Comparison of ENCODE assay signal across 9 mouse cellular contexts in the genomic region with DNA sequence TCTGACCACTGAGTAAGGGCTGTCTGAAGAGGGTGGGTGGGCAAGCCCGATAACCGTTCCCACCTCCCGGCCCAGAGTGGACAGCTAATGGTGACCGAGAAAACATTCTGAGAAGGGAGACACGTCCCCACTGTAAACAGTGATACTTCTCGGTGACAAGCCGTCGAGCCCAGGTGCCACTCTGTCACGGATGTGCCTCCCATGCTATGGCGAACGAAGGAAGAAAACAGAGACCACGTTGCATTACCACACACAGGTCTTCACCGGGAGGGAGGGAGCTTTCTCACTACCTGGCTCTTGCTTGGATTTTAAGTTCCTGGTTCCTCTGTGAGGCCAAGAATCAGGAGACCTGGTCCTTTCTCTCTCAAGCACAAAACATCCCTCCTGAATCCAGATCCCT. TPM values are rescaled to one million over a fixed set of nuclear protein-coding genes. Genes with fewer than 3 reads are reported as not detected.
DNase-seq lines count a peak whose midpoint lies in the region; ATAC-seq and TF ChIP-seq lines count a peak whose summit lies in the region.
"Had no signal": no experiment of that assay in that cellular context is flagged by ENCODE, and none has a peak within 500 bp of the region (broad histone marks: within the 10 kb centered on the region; RNA-seq: fewer than 3 reads in every experiment).

No protein-coding gene starts in this region.

- H3ac ChIP-seq in myocyte (ENCODE audit: control insufficient read depth, insufficient read length): no peak overlapping the region

- peaks cover 56% of the 10 kb centered on the region for H3K4me1 ChIP-seq in forebrain, embryonic 10.5 days
- H3K4me1 ChIP-seq in forebrain, embryonic 11.5 days (replicated peaks; ENCODE audit: control insufficient read depth, insufficient read depth, low read length): peaks cover 4% of the 10 kb centered on the region; the same call in 1 of the 2 replicates
- H3K4me1 ChIP-seq in kidney, postnatal 0 days (replicated peaks; ENCODE audit: insufficient read depth, low read length): peaks cover 50% of the 10 kb centered on the region
- H3K4me1 ChIP-seq in embryonic facial prominence, embryonic 14.5 days (ENCODE audit: control insufficient read depth, insufficient read depth, low read length): peaks cover 23% of the 10 kb centered on the region

- H3K27me3 ChIP-seq in forebrain, embryonic 10.5 days (ENCODE audit: poor library complexity, severe bottlenecking): peaks cover 38% of the 10 kb centered on the region
- peaks cover 22% of the 10 kb centered on the region for H3K27me3 ChIP-seq in forebrain, embryonic 11.5 days (ENCODE audit: control insufficient read depth, insufficient read depth, low read length)
- no peaks in the 10 kb centered on the region for H3K27me3 ChIP-seq in kidney, postnatal 0 days (ENCODE audit: insufficient read depth, low read length)
- no peaks in the 10 kb centered on the region for H3K27me3 ChIP-seq in embryonic facial prominence, embryonic 14.5 days (replicated peaks; ENCODE audit: control insufficient read depth, insufficient read depth, low read length)
- no peaks in the 10 kb centered on the region for H3K27me3 ChIP-seq in myocyte (ENCODE audit: control insufficient read depth, insufficient read depth, insufficient read length)

- 77% methylated on average over 13 of the region's 13 CpGs for WGBS in forebrain, embryonic 10.5 days
- WGBS in forebrain, embryonic 11.5 days: 76% methylated on average over 13 of the region's 13 CpGs
- 59% methylated on average over 13 of the region's 13 CpGs for WGBS in kidney, postnatal 0 days
- 66% methylated on average over 13 of the region's 13 CpGs for WGBS in embryonic facial prominence, embryonic 14.5 days

- no peak for ATAC-seq in forebrain, embryonic 11.5 days (replicated peaks; ENCODE audit: low FRiP score)
- ATAC-seq in kidney, postnatal 0 days (replicated peaks; ENCODE audit: low FRiP score, low read depth): no peak
- no peak for ATAC-seq in embryonic facial prominence, embryonic 14.5 days (ENCODE audit: low read depth)
- ATAC-seq: midbrain, embryonic 13.5 days had no signal

- TF ChIP-seq CTCF in kidney, postnatal 0 days (IDR thresholded peaks at IDR 0.05; ENCODE audit: low read depth): no peak

- no peak for TF ChIP-seq POLR2A in myocyte (IDR thresholded peaks at IDR 0.05; ENCODE audit: insufficient read length, low read depth)

- no peak overlapping the region for H3K9ac ChIP-seq in forebrain, embryonic 11.5 days (ENCODE audit: low read length)
- peak overlapping the region; percentile 25; the same call in 1 of the 2 replicates for H3K9ac ChIP-seq in kidney, postnatal 0 days (ENCODE audit: low read depth, low read length)
- H3K9ac ChIP-seq in embryonic facial prominence, embryonic 14.5 days (ENCODE audit: low read depth, low read length): no peak overlapping the region
- H3K9ac ChIP-seq: midbrain, embryonic 13.5 days had no signal

- no peak for DNase-seq in forebrain, embryonic 10.5 days (ENCODE audit: extremely low spot score, low spot score)
- no peak for DNase-seq in forebrain, embryonic 11.5 days (ENCODE audit: low spot score)
- DNase-seq in kidney, postnatal 0 days (ENCODE audit: low spot score): no peak
- no peak for DNase-seq in kidney, postnatal 14 days
- no peak for DNase-seq in embryonic facial prominence, embryonic 14.5 days (ENCODE audit: low spot score)
- DNase-seq in right cerebral cortex, postnatal 4 days: no peak
- no peak for DNase-seq in retina, embryonic 14.5 days (ENCODE audit: low spot score)

- peak overlapping the region; percentile 7 for H3K4me3 ChIP-seq in forebrain, embryonic 10.5 days
- no peak overlapping the region for H3K4me3 ChIP-seq in forebrain, embryonic 11.5 days (ENCODE audit: low read depth, low read length)
- no peak overlapping the region for H3K4me3 ChIP-seq in kidney, postnatal 0 days (replicated peaks; ENCODE audit: low read depth, low read length)
- H3K4me3 ChIP-seq in embryonic facial prominence, embryonic 14.5 days (ENCODE audit: low read depth, low read length): no peak overlapping the region
- peak overlapping the region; percentile 86 for H3K4me3 ChIP-seq in myocyte
- H3K4me3 ChIP-seq: midbrain, embryonic 13.5 days had no signal

- H3K9me3 ChIP-seq in forebrain, embryonic 10.5 days: no peaks in the 10 kb centered on the region
- H3K9me3 ChIP-seq in forebrain, embryonic 11.5 days (ENCODE audit: control insufficient read depth, low read length): no peaks in the 10 kb centered on the region
- no peaks in the 10 kb centered on the region for H3K9me3 ChIP-seq in kidney, postnatal 0 days (replicated peaks; ENCODE audit: low read length)
- H3K9me3 ChIP-seq in embryonic facial prominence, embryonic 14.5 days (ENCODE audit: control insufficient read depth, low read length): no peaks in the 10 kb centered on the region
- H3K9me3 ChIP-seq: midbrain, embryonic 13.5 days had no signal

- peaks cover 6% of the 10 kb centered on the region; the same call in 1 of the 2 replicates for H3K36me3 ChIP-seq in forebrain, embryonic 10.5 days (replicated peaks)
- no peaks in the 10 kb centered on the region for H3K36me3 ChIP-seq in forebrain, embryonic 11.5 days (ENCODE audit: control insufficient read depth, insufficient read depth, low read length)
- no peaks in the 10 kb centered on the region for H3K36me3 ChIP-seq in kidney, postnatal 0 days (ENCODE audit: insufficient read depth, low read length)
- no peaks in the 10 kb centered on the region for H3K36me3 ChIP-seq in embryonic facial prominence, embryonic 14.5 days (ENCODE audit: control insufficient read depth, insufficient read depth, low read length)
- peaks cover 6% of the 10 kb centered on the region for H3K36me3 ChIP-seq in myocyte (ENCODE audit: control insufficient read depth, insufficient read depth)
- H3K36me3 ChIP-seq: midbrain, embryonic 13.5 days had no signal

- peak overlapping the region; percentile 74; the same call in 1 of the 2 replicates for H3K27ac ChIP-seq in forebrain, embryonic 10.5 days
- H3K27ac ChIP-seq in forebrain, embryonic 11.5 days (ENCODE audit: low read depth, low read length): no peak overlapping the region
- H3K27ac ChIP-seq in kidney, postnatal 0 days: peak overlapping the region; percentile 94; the same call in 1 of the 2 replicates
- no peak overlapping the region for H3K27ac ChIP-seq in embryonic facial prominence, embryonic 14.5 days (replicated peaks; ENCODE audit: low read depth, low read length)
- H3K27ac ChIP-seq: midbrain, embryonic 13.5 days had no signal

- peaks cover 71% of the 10 kb centered on the region for H3K79me2 ChIP-seq in myocyte (ENCODE audit: control insufficient read depth, insufficient read depth)

- no peak overlapping the region for H3K4me2 ChIP-seq in forebrain, embryonic 11.5 days (ENCODE audit: low read depth, low read length, severe bottlenecking)
- H3K4me2 ChIP-seq in kidney, postnatal 0 days (ENCODE audit: low read length): peak overlapping the region; percentile 88; the same call in 1 of the 2 replicates
- H3K4me2 ChIP-seq in embryonic facial prominence, embryonic 14.5 days (ENCODE audit: low read depth, low read length): peak overlapping the region; percentile 77; the same call in 1 of the 2 replicates
- H3K4me2 ChIP-seq in myocyte (ENCODE audit: low read depth): peak overlapping the region; percentile 97
- H3K4me2 ChIP-seq: midbrain, embryonic 13.5 days had no signal

TF ChIP-seq in myocyte, 11 proteins besides CTCF, POLR2A, EP300 and RAD21:
- no peak for TF ChIP-seq E2F4 (IDR thresholded peaks at IDR 0.05; ENCODE audit: insufficient read depth)
- no peak for TF ChIP-seq MYOG (IDR thresholded peaks at IDR 0.05; ENCODE audit: control insufficient read depth in 1 of 3, insufficient read depth in 1 of 3, insufficient read length in 2 of 3, low read depth in 2 of 3)
- no peak for TF ChIP-seq REST (IDR thresholded peaks at IDR 0.05; ENCODE audit: insufficient read depth, insufficient read length)
- no peak for TF ChIP-seq USF1 (IDR thresholded peaks at IDR 0.05; ENCODE audit: low read depth)

RNA-seq across cellular contexts. Expression of a gene that starts 2.8 kb away (rescaled TPM):
- polyA plus RNA-seq in forebrain, embryonic 10.5 days (2016; fragmentation: Nextera tagmentation; extraction: Ambion mirVana): 6.1 and 8.8 TPM in 2 replicates
- 5.8 and 5.9 TPM in 2 replicates for polyA plus RNA-seq in forebrain, embryonic 11.5 days (2014; fragmentation: Nextera tagmentation; extraction: Ambion mirVana)
- 12.5 and 14.9 TPM in 2 replicates for polyA plus RNA-seq in kidney, postnatal 0 days (2015; fragmentation: Nextera tagmentation; extraction: Ambion mirVana)
- 18.7 and 22.7 TPM in 2 replicates for polyA plus RNA-seq in embryonic facial prominence, embryonic 14.5 days (2014; fragmentation: Nextera tagmentation; extraction: Ambion mirVana)
- polyA plus RNA-seq in myocyte (2012; fragmentation: generic; extraction: Trizol): 156 TPM

RNA-seq across cellular contexts. Expression of a gene that starts 19.5 kb away (rescaled TPM):
- 73.2 and 79.8 TPM in 2 replicates for polyA plus RNA-seq in forebrain, embryonic 10.5 days (2016; fragmentation: Nextera tagmentation; extraction: Ambion mirVana)
- 57.9 and 59.6 TPM in 2 replicates for polyA plus RNA-seq in forebrain, embryonic 11.5 days (2014; fragmentation: Nextera tagmentation; extraction: Ambion mirVana)
- polyA plus RNA-seq in kidney, postnatal 0 days (2015; fragmentation: Nextera tagmentation; extraction: Ambion mirVana): 21.2 and 24.7 TPM in 2 replicates
- 32.9 and 33.7 TPM in 2 replicates for polyA plus RNA-seq in embryonic facial prominence, embryonic 14.5 days (2014; fragmentation: Nextera tagmentation; extraction: Ambion mirVana)
- 19.7 TPM for polyA plus RNA-seq in myocyte (2012; fragmentation: generic; extraction: Trizol)

RNA-seq across cellular contexts. Expression of a gene that starts 28.4 kb away (rescaled TPM):
- polyA plus RNA-seq in forebrain, embryonic 10.5 days (2016; fragmentation: Nextera tagmentation; extraction: Ambion mirVana): 313 and 321 TPM in 2 replicates
- polyA plus RNA-seq in forebrain, embryonic 11.5 days (2014; fragmentation: Nextera tagmentation; extraction: Ambion mirVana): 235 and 251 TPM in 2 replicates
- 354 and 392 TPM in 2 replicates for polyA plus RNA-seq in kidney, postnatal 0 days (2015; fragmentation: Nextera tagmentation; extraction: Ambion mirVana)
- polyA plus RNA-seq in embryonic facial prominence, embryonic 14.5 days (2014; fragmentation: Nextera tagmentation; extraction: Ambion mirVana): 291 and 314 TPM in 2 replicates
- 261 TPM for polyA plus RNA-seq in myocyte (2012; fragmentation: generic; extraction: Trizol)

Comparison
In these comparisons a context has a peak if more than half of its experiments do, and no peak if none do; other contexts are left out.
1. H3K27ac ChIP-seq: peak in forebrain, embryonic 10.5 days (single experiment) and kidney, postnatal 0 days (single experiment); none in forebrain, embryonic 11.5 days (single experiment) and embryonic facial prominence, embryonic 14.5 days (single experiment).
2. H3K4me3 ChIP-seq: peak in forebrain, embryonic 10.5 days (single experiment) and myocyte (single experiment); none in forebrain, embryonic 11.5 days (single experiment), kidney, postnatal 0 days (single experiment) and embryonic facial prominence, embryonic 14.5 days (single experiment).